ENCODE assay signal across 8 mouse cellular contexts in the genomic region with DNA sequence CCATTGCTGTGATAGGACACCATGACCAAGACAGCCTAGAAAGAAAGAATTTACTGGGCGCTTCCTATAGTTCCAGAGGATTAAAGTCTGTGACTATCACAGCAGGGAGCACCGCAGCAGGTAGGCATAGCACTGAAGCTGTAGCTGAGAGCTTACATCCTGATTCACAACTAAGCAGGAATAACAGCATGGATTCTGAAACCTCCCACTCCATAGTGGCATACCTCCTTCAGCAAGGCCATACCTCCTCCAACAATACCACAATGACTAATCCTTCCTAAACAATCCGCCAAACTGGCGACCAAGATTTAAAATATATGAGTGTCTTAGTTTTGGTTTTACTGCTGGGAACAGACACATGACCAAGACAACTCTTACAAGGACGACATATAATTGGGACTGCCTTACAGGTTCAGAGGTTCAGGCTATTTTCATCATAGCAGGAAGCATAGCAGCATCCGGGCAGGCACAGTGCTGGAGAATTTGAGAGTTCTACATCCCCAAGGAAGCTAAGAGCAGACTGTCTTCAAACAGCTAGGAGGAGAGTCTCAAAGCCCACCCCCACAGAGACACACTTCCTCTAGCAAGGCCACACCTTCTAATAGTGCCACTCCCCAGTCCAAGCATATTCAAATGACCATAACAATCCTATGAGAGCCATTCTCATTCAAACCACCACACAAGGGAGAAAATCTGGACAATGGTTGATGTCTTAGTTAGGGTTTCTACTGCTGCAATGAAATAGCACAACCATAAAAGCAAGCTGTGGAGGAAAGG.
"Had no signal": no experiment of that assay in that cellular context is flagged by ENCODE, and none has a peak within 500 bp of the region (broad histone marks: within the 10 kb centered on the region; RNA-seq: fewer than 3 reads in every experiment).

No protein-coding gene starts in this region.

- DNase-seq: kidney, adult 18-20 months; kidney, postnatal 10 days; left cerebral cortex, postnatal 4 days; liver, postnatal 0 days; lung, embryonic 14.5 days; right cerebral cortex, postnatal 25 days; thymus, adult 18-20 months; thymus, postnatal 36 days had no signal
